9 mouse cellular contexts compared by ENCODE assay signal in genomic region chr9:37626103-37626567, GRCm38 (mm10). TPM values are rescaled to one million over a fixed set of nuclear protein-coding genes. Genes with fewer than 3 reads are reported as not detected.
DNase-seq lines count a peak whose midpoint lies in the region; ATAC-seq and TF ChIP-seq lines count a peak whose summit lies in the region.
"Had no signal": no experiment of that assay in that cellular context is flagged by ENCODE, and none has a peak within 500 bp of the region (broad histone marks: within the 10 kb centered on the region; RNA-seq: fewer than 3 reads in every experiment).

No protein-coding gene starts in this region.

- H3K9me3 ChIP-seq in liver, embryonic 13.5 days (replicated peaks) = no peaks in the 10 kb centered on the region
- H3K9me3 ChIP-seq in liver, embryonic 12.5 days (replicated peaks) = no peaks in the 10 kb centered on the region
- H3K9me3 ChIP-seq in midbrain, postnatal 0 days (ENCODE audit: low read length) = no peaks in the 10 kb centered on the region
- H3K9me3 ChIP-seq: limb, embryonic 13.5 days had no signal

- 0 out of 2 replicates have a peak, but pooled peaks have one; percentile 45 for ATAC-seq in liver, embryonic 13.5 days (ENCODE audit: low read depth)
- no peak for ATAC-seq in liver, embryonic 12.5 days
- ATAC-seq in midbrain, postnatal 0 days (ENCODE audit: low FRiP score) = peak; percentile 41; the same call in 1 of the 2 replicates
- no peak for ATAC-seq in CD4-positive, CD25-positive, alpha-beta regulatory T cell, adult 4 months

- H3K36me3 ChIP-seq in liver, embryonic 13.5 days = no peaks in the 10 kb centered on the region
- peaks cover 2% of the 10 kb centered on the region; the same call in 1 of the 2 replicates for H3K36me3 ChIP-seq in liver, embryonic 12.5 days
- no peaks in the 10 kb centered on the region for H3K36me3 ChIP-seq in midbrain, postnatal 0 days (ENCODE audit: insufficient read depth, low read length)
- H3K36me3 ChIP-seq: limb, embryonic 13.5 days had no signal

- DNase-seq in liver, embryonic 13.5 days = no peak
- peak; percentile 29 for DNase-seq in heart, postnatal 4 days
- DNase-seq in kidney, postnatal 10 days = peak; percentile 30
- peak; percentile 22 for DNase-seq in midbrain, postnatal 0 days (ENCODE audit: low spot score)
- DNase-seq in lung, postnatal 14 days = no peak

- no peaks in the 10 kb centered on the region for H3K27me3 ChIP-seq in liver, embryonic 13.5 days
- H3K27me3 ChIP-seq in liver, embryonic 12.5 days (replicated peaks) = no peaks in the 10 kb centered on the region
- no peaks in the 10 kb centered on the region for H3K27me3 ChIP-seq in midbrain, postnatal 0 days (ENCODE audit: insufficient read depth, low read length)

- no peak overlapping the region for H3K9ac ChIP-seq in liver, embryonic 13.5 days
- H3K9ac ChIP-seq in liver, embryonic 12.5 days = no peak overlapping the region
- no peak overlapping the region for H3K9ac ChIP-seq in midbrain, postnatal 0 days (replicated peaks; ENCODE audit: low read length, poor library complexity, severe bottlenecking)
- H3K9ac ChIP-seq: limb, embryonic 13.5 days had no signal

- 41% methylated on average over 3 of the region's 3 CpGs for WGBS in liver, embryonic 13.5 days (ENCODE audit: insufficient replicate concordance)
- 30% methylated on average over 3 of the region's 3 CpGs for WGBS in liver, embryonic 12.5 days (ENCODE audit: insufficient replicate concordance)
- WGBS in midbrain, postnatal 0 days = 4% methylated on average over 3 of the region's 3 CpGs

- H3K4me1 ChIP-seq in liver, embryonic 13.5 days (replicated peaks) = peaks cover 3% of the 10 kb centered on the region; the same call in 1 of the 2 replicates
- no peaks in the 10 kb centered on the region for H3K4me1 ChIP-seq in liver, embryonic 12.5 days
- peaks cover 18% of the 10 kb centered on the region for H3K4me1 ChIP-seq in midbrain, postnatal 0 days (ENCODE audit: insufficient read depth, low read length)
- H3K4me1 ChIP-seq: limb, embryonic 13.5 days had no signal

- H3K27ac ChIP-seq in liver, embryonic 13.5 days = no peak overlapping the region
- H3K27ac ChIP-seq in liver, embryonic 12.5 days = no peak overlapping the region
- H3K27ac ChIP-seq in midbrain, postnatal 0 days (ENCODE audit: low read depth, low read length) = peak overlapping the region; percentile 76
- H3K27ac ChIP-seq: limb, embryonic 13.5 days had no signal

- H3K4me3 ChIP-seq in liver, embryonic 13.5 days (replicated peaks) = no peak overlapping the region
- no peak overlapping the region for H3K4me3 ChIP-seq in liver, embryonic 12.5 days
- no peak overlapping the region for H3K4me3 ChIP-seq in midbrain, postnatal 0 days (ENCODE audit: low read depth, low read length)
- H3K4me3 ChIP-seq: limb, embryonic 13.5 days had no signal

- no peak for TF ChIP-seq CTCF in midbrain, postnatal 0 days (IDR thresholded peaks at IDR 0.05)

- H3K4me2 ChIP-seq in liver, embryonic 13.5 days = no peak overlapping the region
- no peak overlapping the region for H3K4me2 ChIP-seq in liver, embryonic 12.5 days
- H3K4me2 ChIP-seq in midbrain, postnatal 0 days (ENCODE audit: low read depth, low read length, poor library complexity, severe bottlenecking) = peak overlapping the region; percentile 19
- H3K4me2 ChIP-seq: limb, embryonic 13.5 days had no signal

RNA-seq across cellular contexts. Expression of gene Spa17, which starts 12.6 kb away (rescaled TPM):
- polyA plus RNA-seq in liver, embryonic 13.5 days (2015; fragmentation: Nextera tagmentation; extraction: Ambion mirVana) = 2.4 and 2.8 TPM in 2 replicates
- 2.8 and 4.0 TPM in 2 replicates for polyA plus RNA-seq in liver, embryonic 12.5 days (2016; fragmentation: Nextera tagmentation; extraction: Ambion mirVana)
- 1 to 10 TPM; 2.4 to 4.5 TPM for total RNA-seq in heart, postnatal 4 days (2021)
- 1.2 and 1.4 TPM in 2 replicates for total RNA-seq in midbrain, postnatal 0 days (2014; rRNA removed)
- polyA plus RNA-seq in midbrain, postnatal 0 days (2015; fragmentation: Nextera tagmentation; extraction: Ambion mirVana) = 6.3 and 10.1 TPM in 2 replicates
- polyA plus RNA-seq in CD4-positive, CD25-positive, alpha-beta regulatory T cell, adult 4 months (2017; shearing (Covaris generic)) = under 1 TPM in 1 of 2 experiments, not detected in 1; 0.97 TPM

RNA-seq across cellular contexts. Expression of gene Tbrg1, which starts 31.0 kb away (rescaled TPM):
- polyA plus RNA-seq in liver, embryonic 13.5 days (2015; fragmentation: Nextera tagmentation; extraction: Ambion mirVana) = 65.9 and 72.0 TPM in 2 replicates
- 80.0 and 80.6 TPM in 2 replicates for polyA plus RNA-seq in liver, embryonic 12.5 days (2016; fragmentation: Nextera tagmentation; extraction: Ambion mirVana)
- total RNA-seq in heart, postnatal 4 days (2021) = 10 to 100 TPM; 60.8 to 61.8 TPM
- 55.3 and 55.7 TPM in 2 replicates for total RNA-seq in midbrain, postnatal 0 days (2014; rRNA removed)
- 91.4 and 94.4 TPM in 2 replicates for polyA plus RNA-seq in midbrain, postnatal 0 days (2015; fragmentation: Nextera tagmentation; extraction: Ambion mirVana)
- polyA plus RNA-seq in CD4-positive, CD25-positive, alpha-beta regulatory T cell, adult 4 months (2017; shearing (Covaris generic)) = 100 to 1,000 TPM; 201 to 217 TPM

RNA-seq across cellular contexts. Expression of gene Panx3, which starts 42.9 kb away (rescaled TPM):
- polyA plus RNA-seq in liver, embryonic 13.5 days (2015; fragmentation: Nextera tagmentation; extraction: Ambion mirVana) = not detected in 2 replicates
- polyA plus RNA-seq in liver, embryonic 12.5 days (2016; fragmentation: Nextera tagmentation; extraction: Ambion mirVana) = not detected in 2 replicates
- not detected for total RNA-seq in heart, postnatal 4 days (2021)
- not detected in 2 replicates for total RNA-seq in midbrain, postnatal 0 days (2014; rRNA removed)
- polyA plus RNA-seq in midbrain, postnatal 0 days (2015; fragmentation: Nextera tagmentation; extraction: Ambion mirVana) = 0.10 TPM in 1 of 2 replicates, not detected in the other
- not detected for polyA plus RNA-seq in CD4-positive, CD25-positive, alpha-beta regulatory T cell, adult 4 months (2017; shearing (Covaris generic))
- polyA plus RNA-seq: stomach, embryonic 16.5 days had no signal

Comparison
In these comparisons a context has a peak if more than half of its experiments do, and no peak if none do; other contexts are left out.
1. ATAC-seq: peak in liver, embryonic 13.5 days (single experiment) and midbrain, postnatal 0 days (single experiment); none in liver, embryonic 12.5 days (single experiment) and CD4-positive, CD25-positive, alpha-beta regulatory T cell, adult 4 months (single experiment).
2. DNase-seq: peak in heart, postnatal 4 days (single experiment), kidney, postnatal 10 days (single experiment) and midbrain, postnatal 0 days (single experiment); none in liver, embryonic 13.5 days (single experiment) and lung, postnatal 14 days (single experiment).